Mouse (Mus musculus): ENCODE data around the gene Tmem192. TPM values are rescaled to one million over a fixed set of nuclear protein-coding genes. Genes with fewer than 3 reads are reported as not detected.

The Tmem192 gene
- polyA plus RNA-seq, 1 experiment from 2014 or later, result 34.4 TPM

Other genes with a start within 250 kb of the Tmem192 start
- gene Msmo1, start 213.4 kb upstream of the Tmem192 start, polyA plus RNA-seq (2015; fragmentation: Nextera tagmentation; extraction: Ambion mirVana), result 73.8 and 82.0 TPM in 2 replicates
- gene Klhl2, start 97.2 kb upstream of the Tmem192 start, polyA plus RNA-seq (2015; fragmentation: Nextera tagmentation; extraction: Ambion mirVana), result 6.7 and 6.9 TPM in 2 replicates
- gene Trim75, start 40.6 kb downstream of the Tmem192 start, polyA plus RNA-seq (2015; fragmentation: Nextera tagmentation; extraction: Ambion mirVana), result 0.09 TPM in 1 of 2 replicates, not detected in the other
- 0.15 and 0.57 TPM in 2 replicates for gene Trim61, start 71.3 kb downstream of the Tmem192 start, polyA plus RNA-seq (2015; fragmentation: Nextera tagmentation; extraction: Ambion mirVana)
- gene Trim60, start 71.4 kb downstream of the Tmem192 start, polyA plus RNA-seq (2015; fragmentation: Nextera tagmentation; extraction: Ambion mirVana), result 0.07 and 0.08 TPM in 2 replicates
- gene Apela, start 90.2 kb downstream of the Tmem192 start, polyA plus RNA-seq (2015; fragmentation: Nextera tagmentation; extraction: Ambion mirVana), result 13.8 and 18.9 TPM in 2 replicates
- not detected in 2 replicates for gene Gm10663, start 127.8 kb downstream of the Tmem192 start, polyA plus RNA-seq (2015; fragmentation: Nextera tagmentation; extraction: Ambion mirVana)
- gene BC030870, start 182.4 kb downstream of the Tmem192 start, polyA plus RNA-seq (2015; fragmentation: Nextera tagmentation; extraction: Ambion mirVana), result 0.15 and 0.17 TPM in 2 replicates